Mouse (Mus musculus) forebrain, embryonic 10.5 days (tissue): ENCODE results near the gene Mta1. TPM values are rescaled to one million over a fixed set of nuclear protein-coding genes. Genes with fewer than 3 reads are reported as not detected.
A peak's percentile ranks its signal among the peaks of the same experiment; 100 is the strongest.

Experiments used
- DNase-seq: peaks from one replicate; pipeline ENCODE4 v3.0.0-alpha.2; 2017; ENCODE audit warnings: low spot score; ENCODE audit errors: extremely low spot score
- H3K27ac ChIP-seq: fragments of 300-500 bp; sonication (generic); 2 replicates; pipeline ENCODE4 v1.5.1; 2016; ENCODE audit warnings: mild to moderate bottlenecking
- H3K27me3 ChIP-seq: fragments of 300-500 bp; sonication (generic); 2 replicates; pipeline ENCODE4 v1.6.1; 2016; ENCODE audit warnings: mild to moderate bottlenecking; ENCODE audit not compliant: poor library complexity, severe bottlenecking
- H3K36me3 ChIP-seq: fragments of 300-500 bp; sonication (generic); replicated peaks from 2 replicates; pipeline ENCODE4 v1.6.1; 2016; ENCODE audit warnings: mild to moderate bottlenecking, moderate library complexity
- H3K4me1 ChIP-seq: fragments of 300-500 bp; sonication (generic); 2 replicates; pipeline ENCODE4 v1.6.1; 2016
- H3K4me3 ChIP-seq: fragments of 300-500 bp; sonication (generic); 2 replicates; pipeline ENCODE4 v1.5.1; 2016; ENCODE audit warnings: mild to moderate bottlenecking, moderate library complexity
- H3K9me3 ChIP-seq: fragments of 300-500 bp; sonication (generic); 2 replicates; pipeline ENCODE4 v1.6.1; 2016; ENCODE audit warnings: mild to moderate bottlenecking, moderate library complexity
- WGBS: fragments of 180-500 bp; shearing (Covaris S2); methylation state at CpG from one replicate; pipeline ENCODE4 v1.1.7; 2016; 5-methylcytosine and 5-hydroxymethylcytosine counted together
- polyA plus RNA-seq: library from polyadenylated mRNA; unstranded; fragments of >200 nt; fragmentation: Nextera tagmentation; extraction: Ambion mirVana; gene quantifications from 2 replicates; pipeline ENCODE4 v1.2.1, GENCODE M21; 2016

Gene Mta1
- polyA plus RNA-seq, 1 experiment from 2014 or later: 22.7 TPM

- Histone ChIP-seq H3K4me1 (peaks cover 62% of the 10 kb centered on the region), H3K27me3 (peaks cover 31% of the 10 kb centered on the region), H3K9me3 (no peaks in the 10 kb centered on the region), H3K36me3 (peaks cover 60% of the 10 kb centered on the region), H3K27ac (peak within 1 kb of the TSS; percentile 92), H3K4me3 (peak within 1 kb of the TSS; percentile 70)
- DNase-seq: peak; percentile 93
- WGBS: under 1% methylated on average over 68 of the region's 68 CpGs
Observed at GRCm38 (mm10) chr12:113139908-113140615, 42.0 kb downstream of the Mta1 start, which contains the start of gene Crip2. Crip2 (plus strand) TSS chr12:113140236.

- WGBS: 3% methylated on average over 49 of the region's 49 CpGs
- no peaks in the 10 kb centered on the region for H3K9me3 ChIP-seq
- peak overlapping the region; percentile 92 for H3K27ac ChIP-seq
- H3K27me3 ChIP-seq: peaks cover 34% of the 10 kb centered on the region
- peaks cover 60% of the 10 kb centered on the region for H3K36me3 ChIP-seq
- peak overlapping the region; percentile 70 for H3K4me3 ChIP-seq
- no peak for DNase-seq
- H3K4me1 ChIP-seq: peaks cover 65% of the 10 kb centered on the region
Observed at GRCm38 (mm10) chr12:113140616-113141411, 42.7 kb downstream of the Mta1 start.

GRCm38 (mm10) chr12:113141531-113141973 is 43.5 kb downstream of the Mta1 start:
- H3K27ac ChIP-seq: peak overlapping the region; percentile 92
- H3K36me3 ChIP-seq: peaks cover 54% of the 10 kb centered on the region
- peaks cover 72% of the 10 kb centered on the region for H3K4me1 ChIP-seq
- no peak for DNase-seq
- no peaks in the 10 kb centered on the region for H3K9me3 ChIP-seq
- 48% methylated on average over 8 of the region's 8 CpGs for WGBS
- peaks cover 41% of the 10 kb centered on the region for H3K27me3 ChIP-seq
- peak overlapping the region; percentile 70 for H3K4me3 ChIP-seq

- peaks cover 76% of the 10 kb centered on the region for H3K4me1 ChIP-seq
Observed at GRCm38 (mm10) chr12:113142021-113142975, 44.2 kb downstream of the Mta1 start.

GRCm38 (mm10) chr12:113143164-113143563 is 45.1 kb downstream of the Mta1 start:
- peak overlapping the region; percentile 92 for H3K27ac ChIP-seq
- H3K36me3 ChIP-seq: peaks cover 38% of the 10 kb centered on the region
- peak overlapping the region; percentile 70; the same call in 1 of the 2 replicates for H3K4me3 ChIP-seq
- H3K4me1 ChIP-seq: peaks cover 76% of the 10 kb centered on the region
- no peak for DNase-seq
- no peaks in the 10 kb centered on the region for H3K9me3 ChIP-seq
- 67% methylated on average over 7 of the region's 7 CpGs for WGBS
- H3K27me3 ChIP-seq: peaks cover 57% of the 10 kb centered on the region

More at GRCm38 (mm10) chr12:113142021-113142975, 44.2 kb downstream of the Mta1 start:
- Histone ChIP-seq H3K27me3 (peaks cover 48% of the 10 kb centered on the region), H3K4me3 (peak overlapping the region; percentile 70), H3K36me3 (peaks cover 47% of the 10 kb centered on the region), H3K9me3 (no peaks in the 10 kb centered on the region), H3K27ac (peak overlapping the region; percentile 92)
- WGBS: 29% methylated on average over 15 of the region's 15 CpGs
- DNase-seq: no peak

GRCm38 (mm10) chr12:113144001-113144756 is 46.1 kb downstream of the Mta1 start:
- Histone ChIP-seq H3K27me3 (peaks cover 67% of the 10 kb centered on the region), H3K36me3 (peaks cover 28% of the 10 kb centered on the region), H3K27ac (no peak overlapping the region), H3K9me3 (no peaks in the 10 kb centered on the region), H3K4me1 (peaks cover 76% of the 10 kb centered on the region), H3K4me3 (no peak overlapping the region)
- no peak for DNase-seq
- WGBS: 78% methylated on average over 20 of the region's 20 CpGs

- DNase-seq: no peak
- Histone ChIP-seq H3K9me3 (no peaks in the 10 kb centered on the region), H3K27me3 (peaks cover 74% of the 10 kb centered on the region), H3K36me3 (peaks cover 28% of the 10 kb centered on the region), H3K4me1 (peaks cover 72% of the 10 kb centered on the region), H3K4me3 (no peak overlapping the region), H3K27ac (no peak overlapping the region)
- WGBS: 94% methylated on average over 16 of the region's 16 CpGs
Observed at GRCm38 (mm10) chr12:113144886-113145285, 46.8 kb downstream of the Mta1 start.

- no peak for DNase-seq
- Histone ChIP-seq H3K4me1 (peaks cover 66% of the 10 kb centered on the region), H3K27me3 (peaks cover 79% of the 10 kb centered on the region)
Observed at GRCm38 (mm10) chr12:113145591-113145990, 47.5 kb downstream of the Mta1 start.

GRCm38 (mm10) chr12:113146112-113147057 is 48.3 kb downstream of the Mta1 start, which contains the start of gene Crip1:
Crip1 (plus strand) TSS chr12:113146316.
- DNase-seq: peak; percentile 78
- Histone ChIP-seq H3K36me3 (peaks cover 28% of the 10 kb centered on the region), H3K27ac (peak within 1 kb of the TSS; percentile 41; the same call in 1 of the 2 replicates), H3K9me3 (no peaks in the 10 kb centered on the region), H3K27me3 (peaks cover 79% of the 10 kb centered on the region), H3K4me1 (peaks cover 65% of the 10 kb centered on the region), H3K4me3 (peak within 1 kb of the TSS; percentile 31)
- WGBS: 6% methylated on average over 45 of the region's 45 CpGs

More at GRCm38 (mm10) chr12:113145591-113145990, 47.5 kb downstream of the Mta1 start:
- Histone ChIP-seq H3K36me3 (peaks cover 28% of the 10 kb centered on the region), H3K27ac (no peak overlapping the region), H3K9me3 (no peaks in the 10 kb centered on the region), H3K4me3 (no peak overlapping the region)
- 85% methylated on average over 5 of the region's 5 CpGs for WGBS

- DNase-seq: no peak
- Histone ChIP-seq H3K27me3 (peaks cover 78% of the 10 kb centered on the region), H3K36me3 (peaks cover 28% of the 10 kb centered on the region), H3K4me1 (peaks cover 65% of the 10 kb centered on the region), H3K4me3 (no peak overlapping the region), H3K27ac (no peak overlapping the region), H3K9me3 (no peaks in the 10 kb centered on the region)
- WGBS: 89% methylated on average over 8 of the region's 8 CpGs
Observed at GRCm38 (mm10) chr12:113147481-113147880, 49.4 kb downstream of the Mta1 start.
